Comparison of ENCODE assay signal across 8 mouse cellular contexts in the genomic region with DNA sequence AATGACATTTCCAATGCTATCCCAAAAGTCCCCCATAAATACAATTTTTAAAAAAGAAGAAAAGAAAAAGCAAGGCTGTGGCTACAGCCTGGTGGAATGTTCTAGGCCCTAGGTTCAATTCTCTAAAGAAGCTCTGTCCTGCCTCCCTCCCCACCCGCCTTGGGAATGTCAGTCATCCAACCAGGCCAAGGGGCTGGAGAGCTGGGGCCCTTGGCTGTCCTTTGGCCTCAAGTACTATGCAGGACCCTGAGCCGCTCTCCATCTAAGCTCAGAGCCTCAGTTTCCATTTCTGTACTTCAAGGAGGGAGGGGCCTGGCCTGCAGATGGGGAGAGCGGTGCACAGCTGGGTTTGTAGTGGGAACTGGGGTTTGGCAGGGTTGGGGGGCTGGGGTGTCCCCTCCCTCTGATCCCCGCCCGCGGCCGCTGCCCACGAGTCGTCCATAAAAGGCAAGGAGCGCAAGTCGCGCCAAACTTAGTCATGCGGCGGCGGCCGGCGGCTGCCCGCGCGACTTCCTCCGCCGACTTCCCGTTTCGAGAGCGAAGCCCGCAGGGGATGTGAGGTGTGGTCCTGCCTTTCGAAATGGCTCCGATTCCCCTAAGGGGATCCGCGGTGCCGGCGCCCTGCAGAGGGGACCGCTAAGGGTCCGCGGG. TPM values are rescaled to one million over a fixed set of nuclear protein-coding genes. Genes with fewer than 3 reads are reported as not detected.
DNase-seq lines count a peak whose midpoint lies in the region; ATAC-seq and TF ChIP-seq lines count a peak whose summit lies in the region.

No protein-coding gene starts in this region.

- peak overlapping the region; percentile 37 for H3K4me3 ChIP-seq in embryonic fibroblast, embryonic 13.5 days (ENCODE audit: insufficient read depth, low read length)
- peak overlapping the region; percentile 71 for H3K4me3 ChIP-seq in heart, embryonic 10.5 days
- H3K4me3 ChIP-seq in liver, embryonic 11.5 days (ENCODE audit: low read depth, low read length) = peak overlapping the region; percentile 62

- no peaks in the 10 kb centered on the region for H3K27me3 ChIP-seq in heart, embryonic 10.5 days (ENCODE audit: insufficient read depth, poor library complexity, severe bottlenecking)
- H3K27me3 ChIP-seq in liver, embryonic 11.5 days (replicated peaks; ENCODE audit: control insufficient read depth, insufficient read depth, low read length) = no peaks in the 10 kb centered on the region
- no peaks in the 10 kb centered on the region for H3K27me3 ChIP-seq in splenic B cell, adult 2 months (ENCODE audit: control insufficient read depth, insufficient read depth, low read length, poor library complexity, severe bottlenecking)

- no peaks in the 10 kb centered on the region for H3K36me3 ChIP-seq in heart, embryonic 10.5 days
- H3K36me3 ChIP-seq in liver, embryonic 11.5 days (ENCODE audit: control insufficient read depth, insufficient read depth, low read length) = no peaks in the 10 kb centered on the region
- H3K36me3 ChIP-seq in splenic B cell, adult 2 months (ENCODE audit: control insufficient read depth, insufficient read depth, low read length, poor library complexity, severe bottlenecking) = no peaks in the 10 kb centered on the region

- ATAC-seq in liver, embryonic 11.5 days (replicated peaks; ENCODE audit: low FRiP score) = peak; percentile 30; the same call in 1 of the 2 replicates

- TF ChIP-seq POLR2A in embryonic fibroblast, embryonic 13.5 days (IDR thresholded peaks at IDR 0.05; ENCODE audit: low read depth, low read length) = peak; percentile 60

- peak; percentile 78 for DNase-seq in layer of hippocampus, adult 11-12 months (ENCODE audit: low spot score)
- no peak for DNase-seq in layer of hippocampus, adult 9-10 months (ENCODE audit: low spot score)
- DNase-seq in heart, embryonic 10.5 days (ENCODE audit: low spot score) = peak; percentile 93
- DNase-seq in kidney, adult 9 months = peak; percentile 78
- peak; percentile 74 for DNase-seq in liver, embryonic 11.5 days (ENCODE audit: low spot score)
- DNase-seq in monocyte, adult 2 months (ENCODE audit: low read depth in 1 of 2, low spot score in 2 of 2) = peak; percentile 76 to 83
- DNase-seq in splenic B cell, adult 2 months (ENCODE audit: low read depth, low spot score) = peak; percentile 89

- H3K4me1 ChIP-seq in embryonic fibroblast, embryonic 13.5 days (ENCODE audit: control insufficient read depth, insufficient read depth, low read length) = peaks cover 12% of the 10 kb centered on the region
- H3K4me1 ChIP-seq in heart, embryonic 10.5 days = peaks cover 67% of the 10 kb centered on the region
- H3K4me1 ChIP-seq in liver, embryonic 11.5 days (replicated peaks; ENCODE audit: control insufficient read depth, insufficient read depth, low read length) = peaks cover 47% of the 10 kb centered on the region

- TF ChIP-seq CTCF in embryonic fibroblast, embryonic 13.5 days (IDR thresholded peaks at IDR 0.05; ENCODE audit: borderline replicate concordance, insufficient read depth, low read length) = no peak

- WGBS in heart, embryonic 10.5 days = 1% methylated on average over 35 of the region's 35 CpGs
- WGBS in liver, embryonic 11.5 days = 3% methylated on average over 35 of the region's 35 CpGs

- H3K4me2 ChIP-seq in liver, embryonic 11.5 days = peak overlapping the region; percentile 84

- no peaks in the 10 kb centered on the region for H3K9me3 ChIP-seq in heart, embryonic 10.5 days
- H3K9me3 ChIP-seq in liver, embryonic 11.5 days (ENCODE audit: control insufficient read depth, low read length) = no peaks in the 10 kb centered on the region

- H3K27ac ChIP-seq in embryonic fibroblast, embryonic 13.5 days (ENCODE audit: insufficient read depth, low read length) = peak overlapping the region; percentile 91
- H3K27ac ChIP-seq in heart, embryonic 10.5 days = peak overlapping the region; percentile 98
- peak overlapping the region; percentile 82 for H3K27ac ChIP-seq in liver, embryonic 11.5 days (ENCODE audit: low read depth, low read length)

- peak overlapping the region; percentile 76 for H3K9ac ChIP-seq in liver, embryonic 11.5 days (ENCODE audit: low read depth, low read length)

RNA-seq across cellular contexts. Expression of a gene that starts 22.3 kb away (rescaled TPM):
- polyA plus RNA-seq in embryonic fibroblast, embryonic 13.5 days (2011; ENCODE audit: insufficient read length, low read depth, missing spikeins) = 7,994 and 9,776 TPM in 2 replicates
- polyA plus RNA-seq in heart, embryonic 10.5 days (2016; fragmentation: Nextera tagmentation; extraction: Ambion mirVana) = 6,505 and 8,921 TPM in 2 replicates
- polyA plus RNA-seq in liver, embryonic 11.5 days (2014; fragmentation: Nextera tagmentation; extraction: Ambion mirVana) = 11,958 and 12,749 TPM in 2 replicates

RNA-seq across cellular contexts. Expression of a gene that starts 31.3 kb away (rescaled TPM):
- polyA plus RNA-seq in embryonic fibroblast, embryonic 13.5 days (2011; ENCODE audit: insufficient read length, low read depth, missing spikeins) = 323 and 406 TPM in 2 replicates
- polyA plus RNA-seq in heart, embryonic 10.5 days (2016; fragmentation: Nextera tagmentation; extraction: Ambion mirVana) = 254 and 329 TPM in 2 replicates
- polyA plus RNA-seq in liver, embryonic 11.5 days (2014; fragmentation: Nextera tagmentation; extraction: Ambion mirVana) = 142 and 148 TPM in 2 replicates

RNA-seq across cellular contexts. Expression of a gene that starts 33.7 kb away (rescaled TPM):
- polyA plus RNA-seq in embryonic fibroblast, embryonic 13.5 days (2011; ENCODE audit: insufficient read length, low read depth, missing spikeins) = 8.7 and 8.8 TPM in 2 replicates
- 13.4 and 14.6 TPM in 2 replicates for polyA plus RNA-seq in heart, embryonic 10.5 days (2016; fragmentation: Nextera tagmentation; extraction: Ambion mirVana)
- polyA plus RNA-seq in liver, embryonic 11.5 days (2014; fragmentation: Nextera tagmentation; extraction: Ambion mirVana) = 6.7 TPM in 2 replicates
